Mouse (Mus musculus) thymus, postnatal 36 days (tissue): Measurements from ENCODE around the gene H2-M5.

Source experiments
- DNase-seq, 2 experiments: peaks; one replicate each; pipeline ENCODE4 v3.0.0; 2022; ENCODE audit warnings: mixed read lengths in 2 of 2

H2-M5 gene

DNA sequence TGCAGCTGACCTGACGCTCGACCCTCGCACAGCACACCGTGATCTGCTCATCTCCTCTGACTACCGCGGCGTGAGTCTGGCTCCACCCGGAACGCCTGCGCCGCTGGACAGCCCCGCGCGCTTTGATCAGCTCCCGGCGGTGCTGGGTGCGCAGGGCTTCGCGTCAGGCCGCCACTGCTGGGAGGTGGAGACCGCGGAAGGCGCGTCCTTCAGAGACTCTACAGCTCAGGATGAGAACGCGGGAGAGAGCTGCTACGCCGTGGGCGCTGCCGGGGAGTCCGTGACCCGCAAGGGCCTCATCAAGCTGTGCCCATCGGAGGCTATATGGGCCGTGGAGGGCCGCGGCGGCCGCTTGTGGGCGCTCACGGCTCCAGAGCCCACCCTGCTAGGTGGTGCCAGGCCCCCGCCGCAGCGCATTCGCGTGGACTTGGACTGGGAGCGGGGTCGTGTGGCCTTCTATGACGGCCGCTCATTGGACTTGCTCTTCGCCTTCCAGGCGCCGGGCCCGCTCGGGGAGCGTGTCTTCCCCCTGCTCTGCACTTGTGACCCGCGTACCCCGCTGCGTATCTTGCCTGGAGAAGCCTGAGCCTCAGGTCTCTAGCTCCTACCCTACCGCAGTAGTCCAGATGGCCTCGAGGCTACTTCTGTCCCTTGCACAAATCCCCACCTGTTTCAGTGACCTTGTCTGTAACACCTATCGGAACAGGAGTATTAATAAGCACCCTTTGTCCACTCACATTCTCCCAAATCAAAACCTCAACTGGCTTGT, 42.1 kb downstream of the H2-M5 start:
- DNase-seq, result peak; percentile 31 to 43

- peak; percentile 55 to 76 for DNase-seq
Measured at GRCm38 (mm10) chr17:36944121-36944775, 45.1 kb downstream of the H2-M5 start.

DNA sequence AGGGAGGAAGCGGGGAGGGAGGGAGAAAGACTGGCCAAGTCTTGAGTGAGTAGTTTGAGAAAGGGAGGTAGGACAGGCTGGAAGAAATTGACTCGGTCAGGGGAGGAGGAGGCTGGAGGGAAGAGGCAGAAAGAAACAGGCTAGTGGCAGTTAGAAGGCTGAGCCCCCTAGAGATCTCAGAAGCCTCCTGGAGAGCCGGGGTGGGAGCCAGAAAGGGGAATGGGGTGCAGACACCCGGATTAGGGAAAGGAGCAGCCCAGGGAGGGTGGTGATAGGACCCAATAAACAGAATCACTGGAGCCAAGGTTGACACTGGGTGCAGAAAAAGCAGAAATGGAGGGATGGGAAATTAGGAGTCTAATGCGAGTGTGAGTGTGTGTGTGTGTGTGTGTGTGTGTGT, 45.6 kb downstream of the H2-M5 start:
- DNase-seq, result no peak

DNA sequence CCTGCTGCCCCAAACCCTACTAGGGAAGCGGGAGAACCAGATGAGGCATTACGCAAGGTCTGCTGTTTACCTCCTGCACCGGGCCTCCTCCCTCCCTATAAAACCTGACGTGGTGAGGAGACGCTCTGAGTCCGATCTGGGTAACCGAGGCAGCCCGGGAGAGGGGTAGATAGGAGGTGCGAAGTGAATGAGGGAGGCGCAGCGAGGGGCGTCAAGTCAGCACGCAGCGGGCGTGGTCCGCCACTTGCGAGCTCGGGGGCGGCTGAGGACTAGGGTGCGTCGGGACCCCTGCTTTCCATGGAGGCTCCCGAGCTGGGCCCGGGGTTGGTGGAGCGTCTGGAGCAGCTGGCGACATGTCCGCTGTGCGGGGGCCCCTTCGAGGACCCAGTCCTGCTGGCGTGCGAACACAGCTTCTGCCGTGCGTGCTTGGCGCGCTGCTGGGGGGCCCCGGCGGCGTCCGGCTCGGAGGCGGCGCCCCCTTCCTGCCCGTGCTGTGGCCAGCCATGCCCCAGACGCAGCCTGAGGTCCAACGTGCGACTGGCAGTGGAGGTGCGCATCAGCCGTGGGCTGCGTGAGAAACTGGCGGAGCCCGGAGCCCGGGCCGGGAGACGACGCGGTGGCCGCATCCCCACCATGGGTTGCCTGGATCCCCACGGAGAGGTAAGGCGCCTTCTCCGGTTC, 46.4 kb downstream of the H2-M5 start, which contains the start of gene Rnf39:
Rnf39 (plus strand) TSS at position 128 of the 681 bp plus-strand sequence.
- DNase-seq, result peak; percentile 31 to 44

DNA sequence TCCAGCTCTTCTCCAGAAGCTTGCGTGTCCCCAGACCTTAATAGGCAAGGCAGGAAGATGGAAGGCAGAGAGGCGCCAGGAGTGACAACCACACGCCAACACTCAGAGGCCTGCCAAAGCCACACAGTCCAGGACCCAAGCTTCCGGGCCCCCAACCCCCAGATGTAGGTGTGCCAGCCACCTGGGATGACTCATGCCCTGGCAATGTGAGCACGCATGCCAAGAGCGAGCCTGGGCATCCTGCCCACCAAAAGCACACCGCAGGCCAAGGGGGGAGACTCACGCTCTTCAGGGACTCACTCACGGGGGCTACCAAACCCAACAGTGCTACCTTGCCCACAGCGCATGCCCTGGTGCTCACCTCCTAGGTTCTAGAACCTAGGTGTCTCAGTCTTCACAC, 46.9 kb downstream of the H2-M5 start:
- peak; percentile 34 to 61 for DNase-seq

DNA sequence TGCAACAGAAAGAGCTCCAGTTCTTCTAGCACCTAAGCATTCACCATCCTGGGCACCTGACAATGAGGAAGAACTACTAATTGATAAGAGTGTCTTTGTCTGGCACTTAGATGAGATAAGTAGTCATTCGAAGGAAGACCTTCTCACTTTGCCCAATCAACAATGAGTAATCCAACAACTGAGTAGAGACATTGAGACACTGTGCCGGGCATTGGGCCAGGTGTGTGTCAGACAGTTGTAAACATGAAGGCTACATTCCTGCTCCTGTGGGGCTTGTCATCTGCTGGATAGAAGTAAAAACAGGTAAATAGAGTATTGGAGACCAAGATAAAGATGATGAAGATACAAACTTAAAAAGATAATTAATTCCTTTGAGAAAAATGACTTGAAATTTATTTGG, 51.3 kb downstream of the H2-M5 start:
- DNase-seq, result no peak
